In the genomic region with DNA sequence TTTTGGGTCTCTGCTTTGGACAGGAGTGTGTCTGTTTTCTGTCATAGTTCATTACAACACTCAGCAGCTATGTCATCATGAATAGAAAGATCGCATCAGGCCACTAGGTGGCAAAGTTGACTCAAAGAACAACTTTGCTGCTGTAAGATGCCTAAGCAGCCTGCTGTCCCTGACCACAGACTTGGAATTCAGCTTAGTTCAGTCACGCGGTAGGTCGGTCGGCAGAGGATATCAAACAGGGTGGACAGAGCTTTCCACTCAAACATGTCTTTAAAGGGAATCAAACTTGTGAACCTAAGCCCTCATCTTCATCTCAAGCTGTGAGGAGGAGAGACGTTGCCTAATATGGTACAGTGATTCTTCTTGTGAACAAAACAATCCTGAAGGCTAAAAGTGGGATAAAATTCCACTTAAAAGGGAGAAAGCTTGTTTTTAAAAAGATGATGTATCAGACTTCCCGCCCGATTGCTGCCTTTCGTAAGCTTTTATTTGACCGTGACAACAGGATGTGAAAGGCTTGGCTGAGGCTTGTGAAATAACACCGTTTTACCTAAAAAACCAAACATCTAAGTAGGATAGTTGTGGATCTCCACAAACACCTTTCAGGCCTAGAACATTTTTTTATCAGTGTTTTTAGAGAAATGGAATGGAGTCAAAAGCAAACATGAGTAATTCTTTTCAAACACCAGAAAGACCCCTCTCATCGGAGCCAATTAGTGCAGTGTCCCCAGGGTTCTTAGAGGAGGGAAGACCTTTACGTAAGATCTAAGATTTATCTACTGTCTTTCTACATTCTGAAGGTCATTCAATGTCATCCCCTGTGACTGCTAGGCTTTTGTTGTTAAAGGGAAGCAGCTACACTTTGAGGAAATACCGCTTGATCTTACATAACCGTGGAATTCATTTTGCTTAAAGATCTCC, we compare ENCODE assay signal across 8 mouse cellular contexts.
DNase-seq lines count a peak whose midpoint lies in the region; ATAC-seq and TF ChIP-seq lines count a peak whose summit lies in the region.

No protein-coding gene starts in this region.

- H3K27me3 ChIP-seq in heart, embryonic 11.5 days (ENCODE audit: control insufficient read depth, insufficient read depth, low read length), result no peaks in the 10 kb centered on the region
- no peaks in the 10 kb centered on the region for H3K27me3 ChIP-seq in limb, embryonic 11.5 days (ENCODE audit: control insufficient read depth, insufficient read depth, low read length)
- no peaks in the 10 kb centered on the region for H3K27me3 ChIP-seq in stomach, postnatal 0 days (ENCODE audit: control insufficient read depth, insufficient read depth, low read length)

- no peak for TF ChIP-seq EP300 in stomach, postnatal 0 days (optimal IDR thresholded peaks at IDR 0.05)

- WGBS in bone marrow, adult 2 months, result 25% methylated on average over 15 of the region's 15 CpGs
- 44% methylated on average over 15 of the region's 15 CpGs for whole genome bisulfite sequencing in heart, embryonic 11.5 days (ENCODE audit: insufficient replicate concordance)
- WGBS in limb, embryonic 11.5 days, result 60% methylated on average over 15 of the region's 15 CpGs
- WGBS in stomach, postnatal 0 days, result 32% methylated on average over 15 of the region's 15 CpGs

- H3K4me2 ChIP-seq in heart, embryonic 11.5 days, result no peak overlapping the region
- no peak overlapping the region for H3K4me2 ChIP-seq in limb, embryonic 11.5 days (ENCODE audit: low read depth, severe bottlenecking)
- H3K4me2 ChIP-seq in stomach, postnatal 0 days (replicated peaks; ENCODE audit: low read depth), result no peak overlapping the region

- TF ChIP-seq POLR2A in bone marrow, adult 2 months (IDR thresholded peaks at IDR 0.05; ENCODE audit: borderline replicate concordance, control insufficient read depth, low read depth, low read length), result no peak
- TF ChIP-seq POLR2A in embryonic fibroblast, embryonic 13.5 days (IDR thresholded peaks at IDR 0.05; ENCODE audit: low read depth, low read length), result no peak

- no peak overlapping the region for H3K9ac ChIP-seq in heart, embryonic 11.5 days (ENCODE audit: low read depth, low read length)
- H3K9ac ChIP-seq in limb, embryonic 11.5 days (ENCODE audit: low read length), result no peak overlapping the region
- H3K9ac ChIP-seq in stomach, postnatal 0 days (ENCODE audit: low read length), result no peak overlapping the region

- peaks cover 2% of the 10 kb centered on the region; the same call in 1 of the 2 replicates for H3K4me1 ChIP-seq in bone marrow, adult 2 months (ENCODE audit: control insufficient read depth, insufficient read depth, low read length)
- no peaks in the 10 kb centered on the region for H3K4me1 ChIP-seq in embryonic fibroblast, embryonic 13.5 days (ENCODE audit: control insufficient read depth, insufficient read depth, low read length)
- H3K4me1 ChIP-seq in heart, embryonic 11.5 days (ENCODE audit: control insufficient read depth, insufficient read depth, low read length), result no peaks in the 10 kb centered on the region; the same call in 1 of the 2 replicates
- no peaks in the 10 kb centered on the region for H3K4me1 ChIP-seq in limb, embryonic 11.5 days (ENCODE audit: control insufficient read depth, insufficient read depth, low read length)
- no peaks in the 10 kb centered on the region for H3K4me1 ChIP-seq in stomach, postnatal 0 days (replicated peaks; ENCODE audit: control insufficient read depth, insufficient read depth)

- ATAC-seq in heart, embryonic 11.5 days (replicated peaks; ENCODE audit: insufficient number of reproducible peaks, low FRiP score, low TSS enrichment), result peak; percentile 84
- ATAC-seq in limb, embryonic 11.5 days (ENCODE audit: insufficient number of reproducible peaks, low FRiP score, low TSS enrichment, low read depth), result peak; percentile 75
- ATAC-seq in stomach, postnatal 0 days (ENCODE audit: low FRiP score, low TSS enrichment), result peak; percentile 84

- H3K4me3 ChIP-seq in bone marrow, adult 2 months (replicated peaks; ENCODE audit: control insufficient read depth, low read depth, low read length), result no peak overlapping the region
- no peak overlapping the region for H3K4me3 ChIP-seq in embryonic fibroblast, embryonic 13.5 days (ENCODE audit: insufficient read depth, low read length)
- no peak overlapping the region for H3K4me3 ChIP-seq in heart, embryonic 11.5 days (ENCODE audit: low read depth, low read length)
- no peak overlapping the region for H3K4me3 ChIP-seq in limb, embryonic 11.5 days (ENCODE audit: low read depth, low read length)
- H3K4me3 ChIP-seq in stomach, postnatal 0 days (ENCODE audit: low read depth, low read length), result no peak overlapping the region

- TF ChIP-seq CTCF in bone marrow, adult 2 months (IDR thresholded peaks at IDR 0.05; ENCODE audit: control insufficient read depth, insufficient read depth, low read length), result peak; percentile 44
- 0 out of 2 replicates have a peak, but pooled peaks have one; percentile 45 for TF ChIP-seq CTCF in embryonic fibroblast, embryonic 13.5 days (IDR thresholded peaks at IDR 0.05; ENCODE audit: borderline replicate concordance, insufficient read depth, low read length)
- peak; percentile 93 for TF ChIP-seq CTCF in stomach, postnatal 0 days (IDR thresholded peaks at IDR 0.05; ENCODE audit: low read depth)

- DNase-seq in CD8-positive naive resting alpha-beta T cell, adult 2 months (ENCODE audit: low read depth in 2 of 2, low spot score in 2 of 2), result peak; percentile 7 to 29
- DNase-seq in kidney, adult 9 months, result peak; percentile 84
- DNase-seq in limb, embryonic 11.5 days (ENCODE audit: low spot score), result peak; percentile 72
- peak; percentile 37 to 50 for DNase-seq in monocyte, adult 2 months (ENCODE audit: low read depth in 1 of 2, low spot score in 2 of 2)
- peak; percentile 66 for DNase-seq in stomach, postnatal 0 days (ENCODE audit: low spot score)

- H3K27ac ChIP-seq in bone marrow, adult 2 months (ENCODE audit: control insufficient read depth, insufficient read depth, low read depth, low read length, poor library complexity), result no peak overlapping the region
- no peak overlapping the region for H3K27ac ChIP-seq in embryonic fibroblast, embryonic 13.5 days (ENCODE audit: insufficient read depth, low read length)
- no peak overlapping the region for H3K27ac ChIP-seq in heart, embryonic 11.5 days (ENCODE audit: low read depth, low read length)
- H3K27ac ChIP-seq in limb, embryonic 11.5 days (replicated peaks; ENCODE audit: low read depth, low read length), result no peak overlapping the region
- H3K27ac ChIP-seq in stomach, postnatal 0 days (replicated peaks), result no peak overlapping the region

- no peaks in the 10 kb centered on the region for H3K9me3 ChIP-seq in heart, embryonic 11.5 days (replicated peaks; ENCODE audit: control insufficient read depth, low read length)
- no peaks in the 10 kb centered on the region for H3K9me3 ChIP-seq in limb, embryonic 11.5 days (ENCODE audit: control insufficient read depth, low read length)
- H3K9me3 ChIP-seq in stomach, postnatal 0 days (ENCODE audit: control insufficient read depth, low read length), result no peaks in the 10 kb centered on the region

- no peaks in the 10 kb centered on the region for H3K36me3 ChIP-seq in heart, embryonic 11.5 days (ENCODE audit: control insufficient read depth, insufficient read depth, low read length)
- H3K36me3 ChIP-seq in limb, embryonic 11.5 days (ENCODE audit: control insufficient read depth, insufficient read depth, low read length), result no peaks in the 10 kb centered on the region
- H3K36me3 ChIP-seq in stomach, postnatal 0 days (ENCODE audit: control insufficient read depth, insufficient read depth, low read length), result no peaks in the 10 kb centered on the region

Comparison
In these comparisons a context has a peak if more than half of its experiments do, and no peak if none do; other contexts are left out.
1. DNase-seq: peak in every context shown above with its lines; median percentile 84 in kidney, adult 9 months; 72 in limb, embryonic 11.5 days; 66 in stomach, postnatal 0 days; 44 in monocyte, adult 2 months; 18 in CD8-positive naive resting alpha-beta T cell, adult 2 months.